Mouse (Mus musculus): ENCODE measurements around the gene Ublcp1.

Gene Ublcp1

DNA sequence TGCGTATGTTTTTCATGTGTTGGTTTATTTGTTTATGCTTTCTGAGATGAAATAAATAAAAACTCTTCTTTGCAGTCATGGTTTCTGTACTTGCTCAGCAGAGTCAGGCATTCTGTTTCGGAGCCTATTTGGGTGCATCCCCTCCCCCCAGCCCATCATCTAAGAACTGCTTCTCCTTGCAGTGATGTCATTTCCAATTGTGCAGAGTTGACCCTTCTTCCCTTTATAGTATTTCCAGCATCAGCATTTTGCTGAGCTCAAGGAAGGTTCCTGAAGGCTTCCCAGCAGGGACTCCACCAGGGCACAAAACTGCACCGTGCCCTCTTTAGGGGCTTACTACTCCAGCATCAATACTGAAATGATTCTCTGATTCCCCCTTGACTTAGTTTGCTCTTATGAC, 55.7 kb downstream of the Ublcp1 start:
- DNase-seq, result no peak

DNA sequence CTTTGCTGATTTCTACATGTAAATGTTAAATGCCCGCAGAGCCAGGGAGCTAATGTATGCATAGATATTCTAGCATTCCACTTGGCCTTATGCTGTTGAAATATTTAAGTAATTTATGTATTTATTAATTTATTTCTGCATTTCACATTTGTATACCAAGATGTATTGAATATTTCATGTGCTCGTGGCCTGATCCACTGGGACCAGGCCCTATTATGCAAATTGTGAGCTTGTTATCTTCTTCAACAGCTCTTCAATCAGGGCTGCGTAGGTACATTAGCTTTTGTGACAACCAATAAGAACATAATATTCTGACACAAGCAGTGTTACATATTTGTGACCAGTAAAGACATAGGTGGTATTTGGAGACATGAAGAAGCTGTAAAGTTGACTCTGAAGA, 56.9 kb downstream of the Ublcp1 start:
- no peak for DNase-seq

DNA sequence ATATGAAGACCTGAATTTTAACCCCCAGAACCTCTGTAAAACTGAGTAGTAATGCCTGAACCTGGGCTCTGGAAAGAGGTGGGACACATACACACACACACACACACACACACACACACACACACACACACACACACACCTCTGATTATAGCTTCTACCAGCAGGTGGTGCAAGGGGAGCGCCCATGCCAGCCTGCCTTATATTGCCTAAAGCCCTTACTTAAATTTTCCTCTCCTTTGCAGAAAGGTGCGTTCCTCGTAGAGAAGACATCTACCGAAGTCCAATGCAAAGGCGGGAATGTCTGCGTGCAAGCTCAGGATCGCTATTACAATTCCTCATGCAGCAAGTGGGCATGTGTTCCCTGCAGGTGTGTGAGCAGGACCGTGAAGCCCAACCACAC, 58.0 kb downstream of the Ublcp1 start:
- DNase-seq, result peak; percentile 23

DNA sequence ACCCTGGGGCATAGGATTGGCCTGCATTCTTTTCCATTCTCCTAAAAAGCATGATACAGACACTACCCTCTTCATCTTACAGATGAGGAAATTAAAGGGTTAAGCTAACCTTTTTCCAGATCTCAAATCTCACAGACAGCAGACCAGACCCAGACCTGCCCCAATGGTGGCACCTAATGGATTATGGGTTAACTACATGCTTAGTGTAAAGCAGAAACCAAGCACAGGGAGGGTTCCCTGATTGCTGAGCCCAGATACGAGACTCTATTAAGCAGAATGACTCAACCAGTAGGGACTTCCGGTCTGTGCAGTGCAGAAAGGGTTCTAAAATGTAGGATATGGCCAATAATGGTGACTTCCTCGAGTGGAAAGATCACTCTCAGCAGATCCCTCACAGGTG, 59.9 kb downstream of the Ublcp1 start:
- DNase-seq, result no peak

DNA sequence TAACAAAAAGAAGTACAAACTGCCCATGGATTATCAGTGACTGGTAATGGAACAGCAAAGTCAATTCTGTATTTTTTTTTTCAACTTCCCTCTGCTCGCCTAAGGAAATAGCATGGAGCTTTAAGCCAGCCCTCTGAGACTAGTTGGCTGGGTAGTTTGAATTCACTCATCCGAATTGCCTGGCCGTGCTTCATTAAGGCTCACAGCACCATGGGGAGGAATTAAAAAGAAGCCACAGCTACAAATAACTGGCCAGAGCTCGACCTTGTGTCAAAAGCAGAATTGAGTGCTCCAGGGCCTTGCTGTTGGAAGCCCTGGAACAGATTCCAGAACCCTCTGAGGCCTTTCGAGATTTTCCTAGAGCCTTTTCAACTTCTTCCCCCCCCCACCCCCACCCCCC, 61.7 kb downstream of the Ublcp1 start:
- DNase-seq, result no peak

DNA sequence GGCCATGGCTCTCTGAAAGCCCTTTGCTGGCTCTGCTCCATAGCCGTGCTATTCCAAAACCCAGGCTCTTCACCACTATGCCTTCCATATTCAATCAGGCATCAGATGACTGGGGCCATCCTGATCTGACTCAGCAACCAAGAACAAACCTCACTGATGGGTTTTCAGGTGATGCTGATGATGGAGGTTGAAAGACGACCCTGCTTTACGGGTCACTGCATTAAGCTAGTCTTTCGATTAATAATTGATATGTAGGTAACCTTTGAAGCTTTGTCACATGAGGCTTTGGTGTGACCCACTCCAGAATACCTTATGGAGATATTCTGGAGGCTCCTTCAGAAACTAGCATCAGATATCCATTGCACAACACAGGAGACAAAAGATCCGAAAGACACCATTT, 63.8 kb downstream of the Ublcp1 start:
- DNase-seq, result peak; percentile 12

DNA sequence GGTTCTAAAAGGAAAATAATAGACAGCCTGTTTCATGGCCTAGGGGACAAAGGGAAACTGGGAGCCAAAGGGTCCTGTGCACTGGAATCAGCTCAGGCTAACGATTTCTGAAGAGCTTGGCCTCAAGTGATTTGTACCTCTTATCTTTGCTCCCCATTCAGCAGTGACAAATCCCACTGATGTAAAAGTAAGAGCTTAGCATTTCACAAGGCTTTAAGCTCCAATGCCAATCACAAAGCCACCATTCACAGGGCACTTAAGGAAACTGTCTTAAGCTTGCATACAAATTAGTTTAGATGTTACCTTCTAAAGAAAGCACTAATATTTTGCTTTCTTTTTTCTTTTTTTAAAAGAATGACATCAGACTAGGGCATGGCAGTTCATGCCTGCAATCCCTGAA, 64.3 kb downstream of the Ublcp1 start:
- no peak for DNase-seq

DNA sequence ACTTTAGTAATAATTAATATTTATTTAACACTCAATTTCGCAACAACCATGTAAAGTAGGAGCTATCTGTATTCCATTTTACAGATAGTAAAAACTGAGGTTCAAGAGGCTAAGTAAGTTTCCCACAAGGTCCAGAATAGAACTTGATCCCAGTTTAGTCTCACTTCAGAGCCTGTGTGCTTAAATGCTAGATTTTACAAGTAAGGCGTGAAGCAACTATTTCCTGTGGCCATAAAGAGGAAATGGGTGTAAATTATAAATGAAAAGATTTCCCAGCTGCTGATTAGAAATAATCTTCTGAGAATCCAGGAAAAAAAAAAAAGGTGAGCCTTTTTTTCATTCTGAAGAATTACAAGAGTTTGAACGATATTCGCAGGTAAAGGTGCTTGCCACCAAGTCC, 65.2 kb downstream of the Ublcp1 start:
- DNase-seq, result no peak

Measured in kidney, postnatal 10 days (tissue).